Mouse (Mus musculus) heart, adult 11 months (tissue): Measurements from ENCODE around the gene Hoxc8.

ENCODE experiments used
- DNase-seq: peaks from one replicate; pipeline ENCODE4 v3.0.0; 2022

Gene Hoxc8

DNA sequence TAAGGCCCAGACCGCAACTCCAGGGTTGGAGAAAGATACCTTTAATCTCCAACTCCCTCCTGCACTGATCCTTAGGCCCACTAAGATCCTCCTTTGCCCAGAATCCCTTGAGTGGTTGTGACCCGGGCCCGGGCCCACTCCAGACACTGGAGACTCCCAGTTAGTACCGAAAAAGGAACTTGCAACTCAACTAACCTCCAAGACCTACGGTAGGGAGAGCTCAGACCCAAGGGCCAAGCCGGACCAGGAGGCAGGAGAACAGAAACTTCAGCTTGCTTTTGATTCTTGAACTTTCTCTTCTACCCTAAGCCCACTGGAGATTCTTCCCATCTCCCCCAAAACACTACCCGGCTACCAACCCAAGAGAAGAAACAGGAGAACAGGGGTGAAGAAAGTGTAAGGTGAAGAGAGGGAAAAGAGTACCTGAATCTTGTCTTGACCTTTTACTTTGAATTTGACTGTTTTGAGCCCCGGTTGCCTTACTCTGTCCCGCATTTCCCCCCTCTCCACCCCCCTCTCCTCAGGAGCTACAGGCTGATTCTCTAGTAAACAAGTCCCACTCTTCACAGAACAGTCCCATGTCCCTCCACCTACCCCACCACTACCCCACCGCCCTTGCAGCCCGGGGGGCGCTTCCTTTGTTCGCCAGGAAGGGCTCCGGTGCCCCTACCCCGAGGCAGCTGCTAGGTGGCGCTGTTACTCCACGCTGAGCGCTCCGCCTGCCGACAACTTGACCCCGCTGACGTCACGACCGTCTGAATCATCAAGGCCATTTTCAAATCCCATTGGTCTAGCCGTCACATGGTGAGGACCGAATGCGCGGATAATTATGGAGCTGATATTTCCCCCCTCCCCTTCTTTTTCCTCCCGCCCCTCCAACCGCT lies 24.3 kb upstream of the Hoxc8 start:
- DNase-seq, result peak; percentile 94

DNA sequence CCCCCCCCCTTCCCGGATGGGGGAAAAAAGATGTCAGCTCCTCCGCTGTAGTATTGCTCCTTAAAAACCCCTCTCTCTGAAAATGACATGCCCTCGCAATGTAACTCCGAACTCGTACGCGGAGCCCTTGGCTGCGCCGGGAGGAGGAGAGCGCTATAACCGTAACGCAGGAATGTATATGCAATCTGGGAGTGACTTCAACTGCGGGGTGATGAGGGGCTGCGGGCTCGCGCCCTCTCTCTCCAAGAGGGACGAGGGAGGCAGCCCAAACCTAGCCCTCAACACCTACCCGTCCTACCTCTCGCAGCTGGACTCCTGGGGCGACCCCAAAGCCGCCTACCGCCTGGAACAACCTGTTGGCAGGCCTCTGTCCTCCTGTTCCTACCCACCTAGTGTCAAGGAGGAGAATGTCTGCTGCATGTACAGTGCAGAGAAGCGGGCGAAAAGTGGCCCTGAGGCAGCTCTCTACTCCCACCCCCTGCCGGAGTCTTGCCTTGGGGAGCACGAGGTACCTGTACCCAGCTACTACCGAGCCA lies 23.6 kb upstream of the Hoxc8 start, which contains the start of gene Hoxc10:
TSS of gene Hoxc10 (plus strand) at position 21 of the 536 bp plus-strand sequence.
- DNase-seq, result no peak

DNA sequence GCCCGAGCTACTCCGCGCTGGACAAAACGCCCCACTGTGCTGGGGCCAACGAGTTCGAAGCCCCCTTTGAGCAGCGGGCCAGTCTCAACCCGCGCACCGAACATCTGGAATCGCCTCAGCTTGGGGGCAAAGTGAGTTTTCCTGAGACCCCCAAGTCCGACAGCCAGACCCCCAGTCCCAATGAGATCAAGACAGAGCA lies 23.2 kb upstream of the Hoxc8 start, which contains the start of gene Hoxc5:
TSS of gene Hoxc5 (plus strand) at position 132 of the 199 bp plus-strand sequence.
- no peak for DNase-seq

DNA sequence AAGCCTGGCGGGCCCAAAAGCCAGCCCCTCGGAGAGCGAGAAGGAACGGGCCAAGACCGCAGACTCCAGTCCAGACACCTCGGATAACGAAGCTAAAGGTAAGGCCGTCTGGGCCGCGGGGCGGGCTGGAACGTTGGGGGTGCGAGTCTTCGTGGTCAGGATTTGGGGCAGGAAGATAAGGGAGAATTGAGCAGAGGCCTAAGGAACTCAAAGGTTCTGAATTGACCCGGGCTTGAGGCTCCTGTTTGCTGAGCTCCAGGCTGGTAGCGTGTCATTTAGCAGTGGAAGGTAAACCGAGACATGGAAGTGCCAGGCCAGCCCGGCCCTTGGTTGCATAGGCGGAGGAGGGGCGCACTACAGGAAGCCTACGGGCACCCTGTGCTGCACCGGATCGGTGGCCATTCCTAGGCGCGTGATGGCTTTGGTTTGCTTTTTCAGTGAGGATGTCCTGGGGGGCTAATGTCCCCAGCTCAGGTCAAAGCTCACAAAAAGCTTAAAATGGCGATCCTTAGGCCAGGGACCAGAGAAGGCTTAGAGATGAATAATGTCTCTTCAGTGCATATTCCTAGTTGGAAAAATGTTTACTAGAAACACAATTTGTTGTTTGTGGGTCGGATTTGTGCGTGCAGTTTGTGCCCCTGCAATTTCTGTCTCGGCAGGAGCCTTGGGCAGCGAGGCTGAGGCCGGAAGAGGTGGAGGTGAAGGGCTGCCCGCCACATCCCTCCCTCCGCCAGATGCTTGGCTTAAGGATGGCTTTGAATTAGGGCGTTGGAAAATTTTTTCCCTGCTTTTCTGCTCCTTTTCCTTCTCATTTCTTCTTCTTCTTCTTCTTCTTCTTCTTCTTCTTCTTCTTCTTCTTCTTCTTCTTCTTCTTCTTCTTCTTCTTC lies 22.7 kb upstream of the Hoxc8 start:
- no peak for DNase-seq

DNA sequence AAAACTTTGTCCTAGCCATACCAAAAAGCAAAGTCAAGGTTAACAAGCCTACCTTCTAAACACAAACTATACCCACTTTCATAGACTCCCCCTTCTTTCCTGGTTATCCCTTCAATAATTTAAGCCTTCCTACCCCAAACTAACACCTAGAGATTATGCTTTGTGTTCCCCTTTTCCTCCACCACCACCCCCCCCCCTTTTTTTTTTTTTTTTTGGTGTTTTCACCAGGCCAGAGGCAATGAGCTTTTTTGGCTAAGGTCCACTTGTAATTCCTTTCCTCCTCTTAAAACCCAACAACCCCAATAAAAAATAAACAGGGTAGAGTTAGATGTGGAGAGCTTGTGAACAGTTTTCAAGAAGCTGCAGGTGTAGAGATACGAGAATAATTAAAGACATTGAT lies 21.1 kb upstream of the Hoxc8 start:
- no peak for DNase-seq

DNA sequence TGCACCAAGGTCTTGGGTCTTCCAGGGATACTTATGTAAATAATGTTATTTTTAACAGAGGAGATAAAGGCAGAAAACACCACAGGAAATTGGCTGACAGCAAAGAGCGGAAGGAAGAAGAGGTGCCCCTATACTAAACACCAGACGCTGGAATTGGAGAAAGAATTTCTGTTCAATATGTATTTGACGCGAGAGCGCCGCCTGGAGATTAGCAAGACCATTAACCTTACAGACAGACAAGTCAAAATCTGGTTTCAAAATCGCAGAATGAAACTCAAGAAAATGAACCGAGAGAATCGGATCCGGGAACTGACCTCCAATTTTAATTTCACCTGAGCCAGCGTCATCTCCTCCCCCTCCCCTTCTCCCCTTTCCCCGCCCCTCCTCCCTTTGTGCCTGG lies 19.7 kb upstream of the Hoxc8 start:
- DNase-seq, result no peak

DNA sequence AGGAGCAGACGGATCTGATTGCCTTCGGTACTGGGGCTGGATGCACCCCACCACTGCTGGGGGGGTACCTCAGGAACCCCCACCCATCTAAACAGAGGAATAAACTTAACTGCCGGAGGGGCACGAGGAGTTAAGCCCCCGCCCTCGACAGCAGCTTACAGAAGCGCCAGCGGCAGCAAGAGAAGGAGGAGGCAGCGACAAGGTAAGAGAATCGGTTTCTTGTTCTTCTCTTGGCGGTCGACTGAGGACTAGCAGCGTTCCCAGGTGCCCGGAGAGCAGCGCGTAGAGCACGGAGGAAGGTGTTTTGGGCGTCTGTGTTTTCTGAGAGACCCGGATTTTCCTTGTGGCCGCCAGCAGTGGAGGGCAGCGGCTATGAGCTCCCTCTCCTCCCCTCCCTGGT lies 18.2 kb upstream of the Hoxc8 start:
- no peak for DNase-seq

DNA sequence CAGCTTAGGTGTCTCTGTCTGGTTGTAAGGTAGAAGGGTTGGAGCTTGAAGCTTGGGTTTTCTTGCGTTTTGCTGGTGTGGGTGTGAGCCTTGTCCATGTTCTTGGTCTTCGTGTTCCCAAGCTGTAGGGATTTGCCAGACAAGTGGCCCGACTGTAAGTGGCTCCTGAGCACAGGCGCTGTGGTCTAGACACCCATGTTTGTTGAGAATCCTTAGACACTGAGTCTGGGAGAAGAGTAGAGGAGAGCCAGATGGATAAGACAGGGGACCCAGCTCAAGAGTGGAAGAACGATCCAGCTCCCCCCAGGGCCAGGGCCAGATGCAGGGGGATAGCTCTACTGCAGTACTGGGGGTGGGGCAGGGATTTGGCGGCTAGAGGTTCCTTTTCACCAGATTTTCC lies 17.7 kb upstream of the Hoxc8 start:
- no peak for DNase-seq

DNA sequence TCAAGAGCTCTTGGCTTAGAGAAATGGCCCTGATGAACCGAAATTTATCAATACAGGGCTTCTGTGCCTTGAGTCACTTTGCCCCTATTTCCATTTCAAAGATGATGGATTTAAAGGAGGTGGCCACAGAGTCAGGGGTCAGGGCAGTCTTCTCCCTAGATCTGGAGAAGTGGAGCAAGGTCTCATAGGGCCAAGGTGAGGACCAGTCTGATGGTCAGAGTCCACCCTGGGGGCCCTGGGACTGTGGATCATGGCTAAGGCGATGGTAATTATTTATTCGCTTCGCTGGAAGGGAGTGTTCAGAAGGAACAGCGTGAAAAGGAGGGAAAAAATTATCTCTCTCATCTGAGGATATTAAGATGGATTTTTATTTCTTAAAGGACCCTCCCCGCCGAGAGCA lies 15.4 kb upstream of the Hoxc8 start:
- DNase-seq, result no peak

DNA sequence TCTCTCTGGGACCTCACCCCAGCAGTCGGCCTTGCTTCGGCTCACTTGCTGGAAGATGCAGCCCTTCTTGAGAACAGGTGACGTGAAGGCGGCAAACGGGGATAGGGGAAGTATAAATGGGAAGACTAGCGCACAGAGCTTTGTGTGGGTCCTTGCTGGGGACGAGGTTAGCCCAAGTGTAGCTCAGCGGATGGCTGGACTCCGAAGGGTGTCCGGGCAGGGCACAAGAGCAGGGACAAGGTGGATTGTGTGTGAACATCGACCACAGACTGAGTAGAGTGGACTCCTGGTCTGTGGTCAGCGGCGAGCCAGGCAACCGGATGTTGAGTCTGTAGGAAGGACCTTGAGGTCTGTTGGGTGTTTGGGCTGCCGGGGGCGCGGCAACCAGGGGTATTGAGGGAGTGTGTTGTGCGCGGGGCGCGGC lies 14.7 kb upstream of the Hoxc8 start:
- no peak for DNase-seq

DNA sequence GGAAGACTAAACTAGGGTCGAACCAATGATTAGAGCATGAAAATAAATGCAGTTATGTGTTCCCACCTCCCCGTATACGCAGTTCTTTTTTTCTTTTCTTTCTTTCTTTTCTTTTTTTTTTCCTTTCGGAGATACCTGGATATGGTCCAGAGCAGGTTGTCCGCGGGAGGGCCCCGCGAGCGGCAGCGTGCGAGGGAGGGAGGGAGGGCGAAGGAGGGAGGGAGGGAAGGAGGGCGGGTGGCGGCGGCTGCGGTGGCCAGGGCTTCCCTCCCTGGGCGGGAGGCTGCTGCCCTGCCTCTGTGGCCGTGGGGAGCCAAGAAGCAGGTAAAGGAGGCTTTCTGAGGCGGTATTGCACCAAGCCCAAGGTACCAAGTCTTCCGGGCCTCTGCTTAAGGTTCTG lies 14.2 kb upstream of the Hoxc8 start, which contains the start of gene Hoxc9:
TSS of gene Hoxc9 (plus strand) at position 269 of the 400 bp plus-strand sequence.
- no peak for DNase-seq

DNA sequence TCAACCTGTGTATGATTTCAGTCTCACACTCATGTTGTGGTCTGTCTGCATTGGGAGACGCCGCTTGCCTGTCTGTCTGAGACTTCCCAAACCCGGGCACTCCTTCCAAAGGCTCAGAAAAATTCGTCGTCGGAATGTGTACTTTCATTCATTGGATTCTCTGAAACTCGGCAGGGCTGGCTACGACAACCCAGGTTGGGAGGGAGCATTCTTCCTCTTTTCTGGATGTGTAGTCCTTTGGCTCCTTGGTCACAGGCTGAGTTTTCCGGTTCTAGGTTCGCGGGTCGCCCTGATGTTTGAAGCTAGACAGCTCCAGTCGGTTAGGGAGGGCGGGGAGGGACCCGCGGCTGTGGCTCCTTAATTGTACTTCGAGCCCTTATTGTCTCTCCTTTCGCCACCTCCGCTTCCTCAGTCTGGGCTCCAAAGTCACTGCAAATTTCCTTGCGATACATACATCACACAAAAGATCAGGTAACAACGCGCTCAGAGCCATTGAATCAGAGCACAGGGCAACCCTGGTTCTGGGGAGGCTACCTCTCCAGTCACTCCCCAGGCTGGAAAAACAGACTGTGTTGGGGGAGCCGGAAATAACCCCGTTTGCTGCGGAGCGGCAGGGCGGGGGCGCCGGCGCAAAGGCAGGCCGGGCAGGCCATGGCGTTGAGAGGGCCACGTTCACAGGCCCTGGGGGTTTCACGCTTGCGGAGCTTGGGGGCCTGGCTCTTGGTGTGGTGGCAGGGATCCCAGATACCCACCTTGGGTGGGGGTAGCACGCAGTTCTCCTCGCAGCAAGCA lies 13.6 kb upstream of the Hoxc8 start:
- DNase-seq, result peak; percentile 91

DNA sequence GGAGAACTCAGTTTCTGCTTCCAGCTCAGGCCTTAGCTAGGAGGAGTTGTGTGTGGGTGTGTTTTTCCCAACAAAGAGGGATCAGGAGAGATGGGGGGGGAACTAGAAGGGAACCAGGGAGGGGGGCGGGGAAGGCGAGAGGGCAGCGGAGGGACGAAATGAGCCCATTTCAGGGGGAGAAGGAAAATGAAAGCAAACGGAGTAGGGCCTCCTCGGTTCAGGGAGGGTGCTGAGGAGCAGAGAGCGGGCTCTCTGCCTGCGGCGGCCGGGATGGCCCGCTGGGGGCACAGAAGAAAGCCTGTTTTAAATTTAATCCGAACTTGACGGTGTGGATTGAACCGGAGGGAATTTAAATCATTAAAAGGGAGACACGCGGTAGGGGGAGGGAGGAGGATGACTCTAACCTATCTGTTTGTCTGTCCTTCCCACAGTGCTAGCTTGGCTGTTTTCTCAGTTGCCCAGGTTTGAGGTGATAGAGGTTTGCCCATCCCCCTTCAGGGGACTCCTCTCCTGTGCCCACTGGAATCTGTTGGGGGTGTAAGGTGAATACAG lies 12.9 kb upstream of the Hoxc8 start:
- DNase-seq, result no peak

DNA sequence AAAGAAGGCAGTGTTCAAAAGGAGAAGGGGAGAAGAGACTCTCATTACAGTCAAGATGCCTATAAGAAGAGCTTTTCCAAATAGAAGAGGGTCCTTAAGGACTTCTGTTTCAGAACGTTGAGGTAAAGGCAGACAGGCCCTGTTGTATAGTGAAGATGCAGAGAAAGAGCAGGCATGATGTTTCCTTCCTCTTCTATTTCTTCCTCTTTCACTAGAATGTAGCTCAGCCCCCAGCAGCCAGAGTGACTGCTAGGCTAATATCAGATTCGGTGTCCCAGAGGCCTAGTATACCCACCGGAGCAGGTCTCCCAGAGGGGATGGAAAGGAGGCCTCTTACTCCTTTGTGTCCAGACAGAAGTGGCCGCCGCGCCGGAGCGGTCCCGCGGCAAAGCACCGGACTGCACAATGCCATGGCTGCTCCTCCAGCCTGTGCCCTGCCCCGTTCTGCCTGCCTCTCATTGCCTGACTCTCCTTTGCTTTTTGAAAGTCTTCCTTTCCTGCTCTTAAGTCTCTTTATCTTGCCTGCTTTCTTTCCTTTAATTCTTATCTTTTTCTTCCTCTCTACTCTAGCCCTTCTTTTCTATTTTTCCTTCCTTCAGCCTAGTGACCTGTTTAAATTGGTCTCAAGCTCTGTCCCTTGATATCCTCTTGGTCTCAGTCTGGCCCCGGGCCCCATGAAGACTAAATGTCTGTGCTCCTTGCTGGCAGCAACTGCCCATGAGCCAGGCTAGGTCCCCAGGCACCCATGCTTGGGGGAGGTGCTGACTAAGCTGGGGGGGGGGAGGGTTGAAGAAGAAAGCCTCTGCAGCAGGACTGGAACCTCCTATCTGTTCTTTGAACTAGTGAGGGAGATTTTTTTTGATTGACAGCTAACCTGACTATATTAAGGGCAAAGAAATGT lies 11.5 kb upstream of the Hoxc8 start:
- no peak for DNase-seq

DNA sequence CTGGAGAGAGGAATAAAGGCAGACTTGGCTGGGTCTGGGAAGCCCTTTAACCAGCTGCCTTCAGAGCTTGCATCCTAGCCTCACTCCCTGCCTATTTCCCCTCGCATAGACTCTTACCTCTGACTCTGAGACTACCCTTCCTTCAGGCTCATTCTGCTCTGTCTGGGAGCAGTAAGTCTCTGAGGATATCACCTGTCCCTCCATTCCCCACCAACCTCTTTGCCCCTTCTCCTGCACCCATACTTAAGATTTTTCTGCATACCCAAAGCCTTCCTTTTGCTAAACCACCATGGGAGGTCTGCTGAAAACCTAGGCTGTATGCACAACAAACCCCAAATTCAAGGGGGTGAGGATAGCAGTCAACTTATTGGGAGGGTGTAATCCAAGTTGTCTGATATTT lies 10.5 kb upstream of the Hoxc8 start:
- DNase-seq, result no peak

DNA sequence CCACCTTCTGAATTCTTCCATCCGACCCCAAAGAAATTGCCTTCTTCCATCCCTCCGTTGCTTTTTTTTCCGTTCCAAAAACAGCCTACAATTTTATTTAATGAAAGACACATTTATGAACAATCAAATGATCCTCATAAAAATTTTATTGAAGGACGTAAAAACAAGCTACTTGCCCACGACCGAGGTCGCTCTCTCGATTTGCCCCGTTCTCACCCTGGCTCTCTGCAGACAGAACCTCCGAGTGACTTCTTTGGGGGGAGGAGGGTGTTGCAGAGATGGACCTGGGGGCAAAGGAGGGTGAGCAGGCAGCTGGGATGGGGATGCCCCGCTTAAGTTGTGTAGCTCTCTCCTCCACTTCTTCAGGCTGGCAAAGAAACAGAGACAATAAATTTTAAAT lies 10.1 kb upstream of the Hoxc8 start:
- no peak for DNase-seq

DNA sequence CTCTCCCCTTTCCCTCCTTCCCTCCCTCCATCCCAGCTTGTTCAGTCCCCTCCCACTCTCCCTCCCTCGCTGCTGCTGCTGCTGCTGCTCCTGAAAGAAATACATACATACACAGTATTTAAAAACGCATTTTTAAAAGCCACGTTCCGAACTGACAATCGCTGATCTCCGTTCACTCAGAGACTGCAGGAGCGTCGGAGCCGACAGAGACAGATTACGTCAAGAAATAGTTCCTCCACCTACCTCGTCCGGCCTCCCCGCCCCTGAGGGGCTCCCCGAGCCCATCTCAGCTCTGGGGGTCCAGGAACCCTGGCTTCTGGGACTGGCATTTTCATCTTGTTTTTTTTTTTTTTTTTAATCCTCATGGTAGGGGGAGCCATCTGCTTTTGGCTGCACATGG lies 9.5 kb upstream of the Hoxc8 start:
- DNase-seq, result no peak

DNA sequence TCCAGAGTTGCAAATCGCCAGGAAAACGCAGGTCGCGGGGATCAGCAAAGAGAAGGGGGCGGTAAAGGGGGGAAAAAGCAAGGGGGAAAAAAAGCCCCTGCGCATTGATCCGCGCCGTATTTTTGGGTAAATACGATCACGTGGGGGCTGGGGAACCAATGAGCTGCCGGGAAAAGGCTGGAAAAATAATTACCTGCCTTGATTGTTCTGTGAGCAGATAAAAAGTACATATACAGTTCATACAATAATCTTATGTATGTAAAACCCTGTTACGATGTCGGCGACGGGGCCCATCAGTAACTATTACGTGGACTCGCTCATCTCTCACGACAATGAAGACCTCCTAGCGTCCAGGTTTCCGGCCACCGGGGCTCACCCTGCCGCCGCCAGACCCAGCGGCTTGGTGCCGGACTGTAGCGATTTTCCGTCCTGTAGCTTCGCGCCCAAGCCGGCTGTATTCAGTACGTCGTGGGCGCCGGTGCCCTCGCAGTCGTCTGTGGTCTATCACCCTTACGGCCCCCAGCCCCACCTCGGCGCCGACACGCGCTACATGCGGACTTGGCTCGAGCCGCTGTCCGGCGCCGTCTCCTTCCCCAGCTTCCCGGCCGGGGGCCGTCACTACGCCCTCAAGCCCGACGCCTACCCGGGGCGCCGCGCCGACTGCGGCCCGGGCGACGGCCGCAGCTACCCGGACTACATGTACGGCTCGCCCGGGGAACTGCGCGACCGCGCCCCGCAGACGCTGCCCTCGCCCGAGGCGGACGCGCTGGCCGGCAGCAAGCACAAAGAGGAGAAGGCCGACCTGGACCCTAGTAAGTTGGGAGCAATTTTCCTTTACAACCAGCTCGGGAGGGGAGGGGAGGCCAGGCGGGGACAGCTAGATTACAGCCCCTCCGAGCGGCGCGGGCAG lies 8.8 kb upstream of the Hoxc8 start:
- DNase-seq, result peak; percentile 90

DNA sequence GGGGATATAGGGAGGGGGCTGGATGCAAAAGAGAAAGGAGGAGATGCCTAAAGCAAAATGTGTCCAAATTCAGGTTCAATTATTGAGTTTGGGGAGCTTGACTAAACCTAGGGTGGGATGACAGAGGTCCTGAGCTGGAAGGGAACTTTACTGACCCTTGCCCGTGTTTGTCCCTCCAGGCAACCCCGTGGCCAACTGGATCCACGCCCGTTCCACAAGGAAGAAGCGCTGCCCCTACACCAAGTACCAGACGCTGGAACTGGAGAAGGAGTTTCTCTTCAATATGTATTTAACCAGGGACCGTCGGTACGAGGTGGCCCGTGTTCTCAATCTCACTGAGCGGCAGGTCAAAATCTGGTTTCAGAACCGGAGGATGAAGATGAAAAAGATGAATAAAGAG lies 6.7 kb upstream of the Hoxc8 start:
- no peak for DNase-seq

DNA sequence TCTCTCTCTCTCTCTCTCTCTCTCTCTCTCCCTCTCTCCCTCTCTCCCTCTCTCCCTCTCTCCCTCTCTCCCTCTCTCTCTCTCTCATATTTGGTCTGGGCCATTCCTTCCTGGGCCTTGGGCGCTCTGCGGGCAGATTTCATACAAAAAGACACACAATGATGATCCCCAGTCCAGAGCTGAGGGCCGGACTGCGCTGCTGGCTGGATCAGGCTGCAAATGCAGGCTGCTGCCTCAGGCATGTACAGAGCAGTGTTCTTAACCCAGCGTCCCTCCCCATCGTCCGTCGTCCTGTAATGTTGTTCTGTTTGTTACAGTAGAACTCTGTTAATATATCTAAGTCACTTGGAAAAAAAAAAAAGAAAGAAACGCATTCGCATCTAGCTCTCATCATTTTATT lies 5.9 kb upstream of the Hoxc8 start:
- no peak for DNase-seq

DNA sequence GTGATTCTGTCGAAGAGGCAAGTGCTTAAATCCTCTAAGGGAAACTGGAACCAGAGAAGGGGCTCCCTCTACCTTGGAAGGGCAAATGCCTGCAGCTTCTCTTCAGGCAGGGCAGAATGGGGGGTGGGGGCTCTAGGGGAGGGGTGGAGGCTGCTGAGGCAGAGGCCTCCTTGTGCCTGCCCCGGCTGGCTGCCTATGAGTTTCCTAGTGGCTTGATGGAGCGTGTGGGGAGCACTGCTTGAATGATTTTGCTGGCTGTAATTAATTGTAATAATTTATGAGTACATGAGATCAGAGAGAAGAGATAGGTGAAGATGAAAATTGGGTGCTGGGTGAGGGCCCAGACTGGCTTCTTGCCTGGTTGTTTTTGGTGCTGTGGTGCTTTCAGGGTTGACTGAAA lies 5.5 kb upstream of the Hoxc8 start:
- no peak for DNase-seq
